20 mouse cellular contexts compared by ENCODE assay signal in the genomic region with DNA sequence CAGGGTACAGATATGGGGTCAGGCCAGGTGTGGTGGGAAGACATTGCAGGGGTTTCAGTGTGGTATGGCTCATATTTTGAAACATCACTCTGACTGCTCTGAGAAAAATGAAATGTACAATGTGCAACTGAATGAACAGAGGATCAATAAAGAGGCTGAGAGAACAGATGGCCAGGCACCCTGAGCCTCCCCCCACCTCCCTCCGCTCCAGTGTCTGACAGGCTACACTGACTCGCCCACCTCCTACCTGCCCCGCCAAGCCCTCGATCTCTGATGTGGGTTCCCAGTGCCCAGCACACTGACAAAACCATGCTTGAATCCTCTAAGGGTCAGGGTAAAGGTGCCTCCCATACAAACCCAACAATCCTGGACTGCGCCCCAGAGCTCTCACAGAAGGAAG. TPM values are rescaled to one million over a fixed set of nuclear protein-coding genes. Genes with fewer than 3 reads are reported as not detected.
DNase-seq lines count a peak whose midpoint lies in the region; ATAC-seq and TF ChIP-seq lines count a peak whose summit lies in the region.
"Had no signal": no experiment of that assay in that cellular context is flagged by ENCODE, and none has a peak within 500 bp of the region (broad histone marks: within the 10 kb centered on the region; RNA-seq: fewer than 3 reads in every experiment).

No protein-coding gene starts in this region.

- ATAC-seq in forebrain, embryonic 14.5 days = no peak
- ATAC-seq in hindbrain, embryonic 16.5 days = 0 out of 2 replicates have a peak, but pooled peaks have one; percentile 21
- ATAC-seq in midbrain, embryonic 15.5 days (replicated peaks) = no peak
- ATAC-seq in stomach, postnatal 0 days (ENCODE audit: low FRiP score, low TSS enrichment) = no peak
- ATAC-seq: forebrain, embryonic 16.5 days; hindbrain, postnatal 0 days had no signal

- no peaks in the 10 kb centered on the region; the same call in 1 of the 2 replicates for H3K4me1 ChIP-seq in forebrain, embryonic 14.5 days (ENCODE audit: control insufficient read depth, insufficient read depth, low read length)
- H3K4me1 ChIP-seq in forebrain, embryonic 10.5 days = no peaks in the 10 kb centered on the region
- no peaks in the 10 kb centered on the region for H3K4me1 ChIP-seq in hindbrain, embryonic 16.5 days (ENCODE audit: control insufficient read depth, insufficient read depth, low read depth, low read length)
- no peaks in the 10 kb centered on the region for H3K4me1 ChIP-seq in hindbrain, embryonic 10.5 days (replicated peaks)
- H3K4me1 ChIP-seq in midbrain, embryonic 10.5 days = 0 out of 2 replicates have a peak, but pooled peaks cover 2% of the 10 kb centered on the region
- no peaks in the 10 kb centered on the region for H3K4me1 ChIP-seq in midbrain, embryonic 15.5 days
- no peaks in the 10 kb centered on the region for H3K4me1 ChIP-seq in stomach, postnatal 0 days (replicated peaks; ENCODE audit: control insufficient read depth, insufficient read depth)
- H3K4me1 ChIP-seq: embryonic facial prominence, embryonic 12.5 days had no signal

- H3K36me3 ChIP-seq in forebrain, embryonic 14.5 days (ENCODE audit: control insufficient read depth, insufficient read depth, low read length) = peaks cover 53% of the 10 kb centered on the region
- H3K36me3 ChIP-seq in forebrain, embryonic 10.5 days (replicated peaks) = peaks cover 90% of the 10 kb centered on the region
- H3K36me3 ChIP-seq in hindbrain, embryonic 16.5 days (ENCODE audit: control insufficient read depth, insufficient read depth, low read length) = peaks cover 8% of the 10 kb centered on the region; the same call in 1 of the 2 replicates
- peaks cover 87% of the 10 kb centered on the region for H3K36me3 ChIP-seq in hindbrain, embryonic 10.5 days
- H3K36me3 ChIP-seq in midbrain, embryonic 10.5 days = peaks cover 90% of the 10 kb centered on the region
- H3K36me3 ChIP-seq in midbrain, embryonic 15.5 days (replicated peaks) = 0 out of 2 replicates have a peak, but pooled peaks cover 4% of the 10 kb centered on the region
- H3K36me3 ChIP-seq in stomach, postnatal 0 days (ENCODE audit: control insufficient read depth, insufficient read depth, low read length) = peaks cover 10% of the 10 kb centered on the region; the same call in 1 of the 2 replicates

- H3K27me3 ChIP-seq in forebrain, embryonic 14.5 days (replicated peaks; ENCODE audit: control insufficient read depth, insufficient read depth, low read length) = no peaks in the 10 kb centered on the region
- no peaks in the 10 kb centered on the region for H3K27me3 ChIP-seq in forebrain, embryonic 10.5 days (ENCODE audit: poor library complexity, severe bottlenecking)
- H3K27me3 ChIP-seq in hindbrain, embryonic 16.5 days (replicated peaks; ENCODE audit: control insufficient read depth, insufficient read depth, low read length) = no peaks in the 10 kb centered on the region
- H3K27me3 ChIP-seq in hindbrain, embryonic 10.5 days (ENCODE audit: insufficient read depth, poor library complexity, severe bottlenecking) = no peaks in the 10 kb centered on the region
- H3K27me3 ChIP-seq in midbrain, embryonic 10.5 days (ENCODE audit: low read depth, poor library complexity, severe bottlenecking) = no peaks in the 10 kb centered on the region
- H3K27me3 ChIP-seq in midbrain, embryonic 15.5 days (replicated peaks) = no peaks in the 10 kb centered on the region
- H3K27me3 ChIP-seq in stomach, postnatal 0 days (ENCODE audit: control insufficient read depth, insufficient read depth, low read length) = no peaks in the 10 kb centered on the region
- H3K27me3 ChIP-seq: embryonic facial prominence, embryonic 12.5 days; heart, embryonic 15.5 days had no signal

- H3K27ac ChIP-seq in forebrain, embryonic 14.5 days (ENCODE audit: low read depth, low read length) = 0 out of 2 replicates have a peak overlapping the region, but pooled peaks have one; percentile 21
- no peak overlapping the region for H3K27ac ChIP-seq in forebrain, embryonic 10.5 days
- no peak overlapping the region for H3K27ac ChIP-seq in hindbrain, embryonic 16.5 days (ENCODE audit: low read depth, low read length)
- no peak overlapping the region for H3K27ac ChIP-seq in hindbrain, embryonic 10.5 days
- 0 out of 2 replicates have a peak overlapping the region, but pooled peaks have one; percentile 38 for H3K27ac ChIP-seq in midbrain, embryonic 10.5 days (replicated peaks)
- no peak overlapping the region for H3K27ac ChIP-seq in midbrain, embryonic 15.5 days
- H3K27ac ChIP-seq in stomach, postnatal 0 days (replicated peaks) = 0 out of 2 replicates have a peak overlapping the region, but pooled peaks have one; percentile 8
- H3K27ac ChIP-seq: embryonic facial prominence, embryonic 12.5 days; heart, embryonic 15.5 days; hindbrain, postnatal 0 days had no signal

- DNase-seq in forebrain, embryonic 14.5 days (ENCODE audit: low spot score) = no peak
- DNase-seq in forebrain, embryonic 10.5 days (ENCODE audit: extremely low spot score, low spot score) = no peak
- DNase-seq in hindbrain, embryonic 10.5 days (ENCODE audit: low spot score) = no peak
- DNase-seq in midbrain, embryonic 10.5 days (ENCODE audit: low spot score) = no peak
- DNase-seq in stomach, postnatal 0 days (ENCODE audit: low spot score) = no peak
- DNase-seq: adrenal gland, adult 8-10 months; adrenal gland, postnatal 36 days; cerebellum, adult 11 months; cerebellum, adult 9-10 months; cerebellum, postnatal 25 days; heart, adult 18-20 months; heart, postnatal 14 days; kidney, adult 11 months had no signal

- H3K9ac ChIP-seq in forebrain, embryonic 14.5 days (ENCODE audit: low read length) = no peak overlapping the region; the same call in 1 of the 2 replicates
- H3K9ac ChIP-seq in hindbrain, embryonic 16.5 days (ENCODE audit: low read depth, low read length) = no peak overlapping the region
- H3K9ac ChIP-seq in midbrain, embryonic 15.5 days = no peak overlapping the region
- no peak overlapping the region for H3K9ac ChIP-seq in stomach, postnatal 0 days (ENCODE audit: low read length)
- H3K9ac ChIP-seq: embryonic facial prominence, embryonic 12.5 days; heart, embryonic 15.5 days had no signal

- H3K4me2 ChIP-seq in forebrain, embryonic 14.5 days (ENCODE audit: low read length) = no peak overlapping the region
- no peak overlapping the region for H3K4me2 ChIP-seq in hindbrain, embryonic 16.5 days (ENCODE audit: low read length)
- no peak overlapping the region for H3K4me2 ChIP-seq in midbrain, embryonic 15.5 days
- H3K4me2 ChIP-seq in stomach, postnatal 0 days (replicated peaks; ENCODE audit: low read depth) = no peak overlapping the region
- H3K4me2 ChIP-seq: embryonic facial prominence, embryonic 12.5 days; heart, embryonic 11.5 days; heart, embryonic 15.5 days had no signal

- WGBS in forebrain, embryonic 14.5 days = 96% methylated on average over 5 of the region's 5 CpGs
- 95% methylated on average over 5 of the region's 5 CpGs for WGBS in forebrain, embryonic 10.5 days
- WGBS in hindbrain, embryonic 16.5 days = 82% methylated on average over 5 of the region's 5 CpGs
- WGBS in hindbrain, embryonic 10.5 days = 94% methylated on average over 5 of the region's 5 CpGs
- 90% methylated on average over 5 of the region's 5 CpGs for WGBS in midbrain, embryonic 10.5 days
- 92% methylated on average over 5 of the region's 5 CpGs for WGBS in midbrain, embryonic 15.5 days
- 76% methylated on average over 5 of the region's 5 CpGs for WGBS in stomach, postnatal 0 days

- H3K4me3 ChIP-seq in forebrain, embryonic 14.5 days (ENCODE audit: low read depth, low read length) = no peak overlapping the region
- H3K4me3 ChIP-seq in forebrain, embryonic 10.5 days = no peak overlapping the region
- no peak overlapping the region for H3K4me3 ChIP-seq in hindbrain, embryonic 16.5 days (ENCODE audit: low read length)
- H3K4me3 ChIP-seq in hindbrain, embryonic 10.5 days = no peak overlapping the region
- H3K4me3 ChIP-seq in midbrain, embryonic 10.5 days = no peak overlapping the region
- no peak overlapping the region for H3K4me3 ChIP-seq in midbrain, embryonic 15.5 days
- H3K4me3 ChIP-seq in stomach, postnatal 0 days (ENCODE audit: low read depth, low read length) = no peak overlapping the region
- H3K4me3 ChIP-seq: embryonic facial prominence, embryonic 12.5 days; heart, embryonic 15.5 days had no signal

- no peaks in the 10 kb centered on the region for H3K9me3 ChIP-seq in forebrain, embryonic 14.5 days (replicated peaks; ENCODE audit: control insufficient read depth, low read length)
- no peaks in the 10 kb centered on the region for H3K9me3 ChIP-seq in forebrain, embryonic 10.5 days
- no peaks in the 10 kb centered on the region for H3K9me3 ChIP-seq in hindbrain, embryonic 16.5 days (ENCODE audit: control insufficient read depth, low read length)
- no peaks in the 10 kb centered on the region for H3K9me3 ChIP-seq in hindbrain, embryonic 10.5 days
- H3K9me3 ChIP-seq in midbrain, embryonic 10.5 days (replicated peaks) = no peaks in the 10 kb centered on the region
- H3K9me3 ChIP-seq in midbrain, embryonic 15.5 days = no peaks in the 10 kb centered on the region
- H3K9me3 ChIP-seq in stomach, postnatal 0 days (ENCODE audit: control insufficient read depth, low read length) = no peaks in the 10 kb centered on the region
- H3K9me3 ChIP-seq: embryonic facial prominence, embryonic 12.5 days; heart, embryonic 15.5 days had no signal

- TF ChIP-seq CTCF in stomach, postnatal 0 days (IDR thresholded peaks at IDR 0.05; ENCODE audit: low read depth) = no peak

- no peak for TF ChIP-seq EP300 in stomach, postnatal 0 days (optimal IDR thresholded peaks at IDR 0.05)

RNA-seq across cellular contexts. Expression of a gene that starts 36.6 kb away (rescaled TPM):
- polyA plus RNA-seq in forebrain, embryonic 14.5 days (2014; fragmentation: Nextera tagmentation; extraction: Ambion mirVana) = 17.8 and 18.7 TPM in 2 replicates
- 13.7 and 14.5 TPM in 2 replicates for polyA plus RNA-seq in forebrain, embryonic 10.5 days (2016; fragmentation: Nextera tagmentation; extraction: Ambion mirVana)
- polyA plus RNA-seq in hindbrain, embryonic 16.5 days (2015; fragmentation: Nextera tagmentation; extraction: Ambion mirVana) = 9.8 and 10.9 TPM in 2 replicates
- 11.9 and 13.7 TPM in 2 replicates for polyA plus RNA-seq in hindbrain, embryonic 10.5 days (2016; fragmentation: Nextera tagmentation; extraction: Ambion mirVana)
- 13.7 and 14.0 TPM in 2 replicates for polyA plus RNA-seq in midbrain, embryonic 10.5 days (2016; fragmentation: Nextera tagmentation; extraction: Ambion mirVana)
- 10.7 and 11.0 TPM in 2 replicates for polyA plus RNA-seq in midbrain, embryonic 15.5 days (2015; fragmentation: Nextera tagmentation; extraction: Ambion mirVana)
- polyA plus RNA-seq in stomach, postnatal 0 days (2015; fragmentation: Nextera tagmentation; extraction: Ambion mirVana) = 18.1 and 18.7 TPM in 2 replicates

Comparison
In these comparisons a context has a peak if more than half of its experiments do, and no peak if none do; other contexts are left out.
1. H3K27ac ChIP-seq: peak in forebrain, embryonic 14.5 days (single experiment), midbrain, embryonic 10.5 days (single experiment) and stomach, postnatal 0 days (single experiment); none in forebrain, embryonic 10.5 days (single experiment), hindbrain, embryonic 16.5 days (single experiment), hindbrain, embryonic 10.5 days (single experiment) and midbrain, embryonic 15.5 days (single experiment).